Mouse (Mus musculus): ENCODE results near the gene Apex2. TPM values are rescaled to one million over a fixed set of nuclear protein-coding genes. Genes with fewer than 3 reads are reported as not detected.
A peak's percentile ranks its signal among the peaks of the same experiment; 100 is the strongest.
"Not testable (repeated sequence)": the region's sequence is repeated elsewhere in the genome, so short reads cannot be mapped to it uniquely, and the experiment has no call there.

The Apex2 gene
- polyA plus RNA-seq, 1 experiment from 2014 or later = 12.3 TPM

DNA sequence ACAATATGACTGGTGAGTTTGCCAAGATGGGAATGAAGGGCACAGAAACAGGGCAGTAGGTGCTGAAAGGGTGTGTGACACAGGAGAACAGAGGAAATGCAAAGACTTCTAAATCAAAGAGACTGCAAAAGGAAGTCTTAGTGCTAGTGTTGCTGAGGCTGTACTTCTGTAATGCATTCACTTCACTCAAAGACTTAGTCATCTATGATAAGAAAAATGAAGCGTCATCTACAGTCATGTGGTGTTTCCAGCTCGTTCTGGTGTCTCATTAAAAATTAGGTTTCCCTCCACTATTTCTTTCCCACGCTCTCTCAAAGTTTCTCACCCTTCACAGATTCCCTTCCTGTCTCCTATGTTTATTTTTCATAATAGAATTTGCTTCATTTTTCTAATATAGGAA is 35.6 kb downstream of the Apex2 start:
- POLR2A ChIA-PET = no interaction called here
- H3K27me3 ChIP-seq = peaks cover 51% of the 10 kb centered on the region
- in situ Hi-C loops (cut with MboI; ENCODE audit: low pct_unique_long_range_greater_than_20kb) = no loop called here
- no peak for DNase-seq (ENCODE audit: low read depth, low spot score)
- CTCF ChIA-PET = no interaction called here
- no peak for TF ChIP-seq CTCF (IDR thresholded peaks at IDR 0.05)
- ATAC-seq = no peak

DNA sequence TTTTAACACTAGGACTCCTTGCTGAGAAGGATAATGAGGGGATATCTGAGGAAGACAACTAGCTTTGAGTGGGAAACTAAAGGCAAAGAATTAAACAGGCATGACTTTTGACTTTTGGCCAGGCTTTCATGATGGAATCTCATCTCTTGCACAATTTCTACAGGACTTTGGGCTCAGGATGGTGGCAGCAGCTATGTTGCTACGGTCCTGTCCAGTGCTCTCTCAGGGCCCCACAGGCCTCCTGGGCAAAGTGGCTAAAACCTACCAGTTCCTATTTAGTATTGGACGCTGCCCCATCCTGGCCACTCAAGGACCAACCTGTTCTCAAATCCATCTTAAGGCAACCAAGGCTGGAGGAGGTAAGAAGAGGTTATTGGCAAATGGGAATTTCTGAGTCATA is 37.7 kb downstream of the Apex2 start:
- no peak for DNase-seq (ENCODE audit: low read depth, low spot score)
- in situ Hi-C loops (cut with MboI; ENCODE audit: low pct_unique_long_range_greater_than_20kb) = no loop called here
- ATAC-seq = no peak
- CTCF ChIA-PET = no interaction called here
- POLR2A ChIA-PET = no interaction called here
- H3K27me3 ChIP-seq = peaks cover 62% of the 10 kb centered on the region
- no peak for TF ChIP-seq CTCF (IDR thresholded peaks at IDR 0.05)

DNA sequence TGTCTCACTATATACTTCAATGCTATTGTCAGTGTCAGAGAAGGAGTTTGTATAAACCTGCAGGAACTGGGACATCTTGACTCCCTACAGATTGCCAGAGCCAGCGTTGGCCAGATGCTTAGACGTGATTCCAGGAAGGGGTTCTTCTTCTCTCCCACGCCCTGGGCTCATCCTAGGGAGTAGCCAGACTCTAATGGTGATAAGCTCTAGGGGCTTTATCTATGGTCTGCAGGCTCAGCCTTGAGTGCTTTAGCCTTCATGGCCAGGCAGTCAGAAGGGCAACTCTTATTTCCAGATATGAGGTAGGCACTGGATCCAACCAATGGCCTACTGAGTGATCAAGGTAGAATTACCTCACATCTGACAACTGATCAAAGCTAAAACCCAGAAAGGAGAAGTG is 40.0 kb downstream of the Apex2 start:
- no peak for TF ChIP-seq CTCF (IDR thresholded peaks at IDR 0.05)
- DNase-seq (ENCODE audit: low read depth, low spot score) (no peak), ATAC-seq (no peak)
- ChIA-PET CTCF (no interaction called here), POLR2A (no interaction called here)
- in situ Hi-C loops (cut with MboI; ENCODE audit: low pct_unique_long_range_greater_than_20kb) = no loop called here
- H3K27me3 ChIP-seq = peaks cover 49% of the 10 kb centered on the region

DNA sequence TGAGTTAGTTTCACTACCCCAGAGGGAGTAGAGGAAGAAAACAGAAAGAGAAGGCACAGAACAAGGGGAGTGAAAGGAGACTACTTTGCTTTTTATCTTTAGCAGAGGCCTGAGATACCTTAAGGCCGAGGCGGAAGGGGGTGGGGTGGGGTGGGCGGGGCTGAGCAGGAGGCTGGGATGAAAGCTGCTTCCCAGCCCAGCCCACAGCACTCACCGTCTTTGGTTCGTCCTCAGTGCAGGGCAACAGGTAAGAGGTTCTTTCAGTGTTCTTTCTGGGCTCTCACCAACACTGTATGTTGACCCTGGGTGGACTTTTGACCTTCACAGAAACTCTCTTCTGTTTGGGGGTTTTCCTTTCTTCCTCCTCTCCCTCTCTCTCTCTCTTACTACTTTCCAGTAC is 42.4 kb downstream of the Apex2 start, which contains the start of gene Alas2:
Alas2 (plus strand) TSS at position 137 of the 400 bp plus-strand sequence.
- ATAC-seq = no peak
- in situ Hi-C loops (cut with MboI; ENCODE audit: low pct_unique_long_range_greater_than_20kb) = no loop called here
- ChIA-PET CTCF (no interaction called here), POLR2A (no interaction called here)
- no peak for DNase-seq (ENCODE audit: low read depth, low spot score)
- no peak for TF ChIP-seq CTCF (IDR thresholded peaks at IDR 0.05)
- H3K27me3 ChIP-seq = peaks cover 29% of the 10 kb centered on the region

DNA sequence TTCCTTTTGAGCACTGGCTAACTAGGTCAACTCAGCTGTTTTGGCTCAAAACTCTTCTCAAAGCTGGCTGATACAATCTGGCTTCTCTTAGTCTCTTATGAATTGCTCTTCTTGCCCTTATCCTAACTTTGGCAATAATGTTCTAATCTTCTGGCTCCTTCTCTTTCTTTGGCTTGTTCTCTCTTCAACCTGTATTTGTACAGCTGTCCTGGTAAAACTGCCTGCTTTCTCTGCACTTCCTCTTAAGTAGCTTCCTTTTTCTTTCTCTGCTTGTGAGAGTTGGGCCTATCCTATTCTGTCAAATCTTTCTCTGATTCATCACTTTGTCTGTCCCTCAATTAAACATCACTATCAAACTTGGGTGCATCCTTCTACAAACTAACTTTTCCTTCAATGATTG is 48.0 kb downstream of the Apex2 start:
- ATAC-seq = no peak
- TF ChIP-seq CTCF (IDR thresholded peaks at IDR 0.05) = no peak
- peaks cover 26% of the 10 kb centered on the region for H3K27me3 ChIP-seq
- CTCF ChIA-PET = no interaction called here
- no peak for DNase-seq (ENCODE audit: low read depth, low spot score)
- in situ Hi-C loops (cut with MboI; ENCODE audit: low pct_unique_long_range_greater_than_20kb) = no loop called here
- POLR2A ChIA-PET = no interaction called here

DNA sequence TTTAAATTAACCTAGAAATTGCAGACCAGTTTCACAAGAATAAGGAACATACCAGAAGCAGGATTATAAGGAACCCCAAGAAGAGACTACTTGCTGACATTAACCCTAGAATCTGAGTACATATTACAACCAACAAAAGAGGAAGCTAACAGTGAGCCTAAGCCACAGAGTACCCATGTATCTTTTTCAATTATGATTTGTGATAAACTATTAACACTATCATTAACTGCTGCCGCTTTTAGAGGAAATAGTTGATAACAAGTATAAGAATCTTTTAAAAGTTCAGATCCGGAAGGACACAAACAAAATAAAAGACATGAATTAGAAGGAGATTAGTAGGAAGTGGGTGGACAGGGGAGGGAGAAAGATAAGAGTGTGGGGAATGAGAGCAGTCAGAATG is 49.6 kb downstream of the Apex2 start:
- TF ChIP-seq CTCF (IDR thresholded peaks at IDR 0.05) = no peak
- ChIA-PET CTCF (interaction anchor here (1.4 kb wide), 1 partner anchor 18 kb away, joined by 4 read pairs; no protein-coding TSS in a partner anchor), POLR2A (no interaction called here)
- in situ Hi-C loops (cut with MboI; ENCODE audit: low pct_unique_long_range_greater_than_20kb) = no loop called here
- DNase-seq (ENCODE audit: low read depth, low spot score) = no peak
- ATAC-seq = no peak
- peaks cover 23% of the 10 kb centered on the region for H3K27me3 ChIP-seq

DNA sequence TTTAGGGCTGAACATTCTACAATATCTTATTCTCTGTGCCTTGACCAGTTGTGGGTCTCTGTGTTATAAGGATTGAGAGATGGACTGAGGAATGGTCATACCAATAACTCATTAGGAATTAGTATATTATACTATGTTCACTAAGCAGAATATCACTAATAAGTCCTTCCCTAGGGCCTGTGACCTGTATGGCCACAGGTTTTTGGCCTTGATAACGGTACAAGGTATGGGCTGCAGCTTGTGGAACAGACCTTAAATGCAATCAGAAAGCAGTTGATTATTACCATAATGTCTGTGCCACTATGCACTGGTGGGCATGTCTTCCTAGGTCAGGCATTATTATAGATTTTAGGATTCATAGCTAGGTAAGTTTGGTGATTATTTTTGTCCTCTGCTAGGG is 73.2 kb downstream of the Apex2 start:
- ATAC-seq (no peak), DNase-seq (ENCODE audit: low read depth, low spot score) (no peak)
- CTCF ChIA-PET = no interaction called here
- no peak for TF ChIP-seq CTCF (IDR thresholded peaks at IDR 0.05)
- in situ Hi-C loops (cut with MboI; ENCODE audit: low pct_unique_long_range_greater_than_20kb) = loop anchor here (10.0 to 25.0 kb wide), 2 partner anchors 446 to 588 kb away; no protein-coding TSS in a partner anchor
- POLR2A ChIA-PET = no interaction called here
- peaks cover 19% of the 10 kb centered on the region for H3K27me3 ChIP-seq

DNA sequence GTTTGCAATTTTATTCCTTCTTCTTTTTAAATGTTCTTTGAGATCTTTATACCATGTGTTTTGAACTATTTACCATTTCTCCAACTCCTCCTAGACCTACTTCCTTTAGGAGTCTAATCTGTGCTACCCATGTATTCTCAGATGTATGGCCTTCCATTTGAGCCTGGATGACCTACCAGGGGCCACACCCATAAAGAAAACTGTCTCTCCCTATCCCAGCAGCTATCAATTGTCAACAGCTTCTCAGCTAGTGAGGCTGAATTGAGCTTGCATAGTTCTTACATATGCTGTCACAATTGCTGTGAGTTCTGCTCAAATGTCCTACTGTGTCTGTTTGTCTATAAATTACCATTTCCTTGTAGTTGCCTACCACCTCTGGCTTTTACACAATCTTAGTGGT is 73.7 kb downstream of the Apex2 start:
- DNase-seq (ENCODE audit: low read depth, low spot score) = no peak
- no peak for TF ChIP-seq CTCF (IDR thresholded peaks at IDR 0.05)
- POLR2A ChIA-PET = no interaction called here
- in situ Hi-C loops (cut with MboI; ENCODE audit: low pct_unique_long_range_greater_than_20kb) = loop anchor here (10.0 to 25.0 kb wide), 2 partner anchors 446 to 589 kb away; no protein-coding TSS in a partner anchor
- no peak for ATAC-seq
- CTCF ChIA-PET = no interaction called here
- peaks cover 19% of the 10 kb centered on the region for H3K27me3 ChIP-seq

DNA sequence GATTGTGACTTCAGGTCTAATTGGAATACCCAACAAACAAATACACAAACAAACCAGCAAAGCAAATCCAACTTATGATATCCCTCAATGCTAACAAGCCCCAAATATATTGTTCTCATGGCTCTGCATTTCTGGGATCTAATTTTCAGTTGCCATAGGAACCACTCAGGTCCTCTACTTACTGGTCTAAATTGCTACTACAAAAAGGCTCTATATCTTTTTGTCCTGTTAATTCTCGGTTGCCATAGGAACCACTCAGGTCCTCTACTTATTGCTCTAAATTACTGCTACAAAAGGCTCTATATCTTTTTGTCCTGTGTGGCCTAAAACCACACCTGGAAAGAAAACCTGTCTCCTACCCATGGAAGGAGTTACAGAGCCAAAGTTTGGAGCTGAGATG is 75.5 kb downstream of the Apex2 start:
- TF ChIP-seq CTCF (IDR thresholded peaks at IDR 0.05) = no peak
- in situ Hi-C loops (cut with MboI; ENCODE audit: low pct_unique_long_range_greater_than_20kb) = loop anchor here (10.0 to 25.0 kb wide), 2 partner anchors 448 to 591 kb away; no protein-coding TSS in a partner anchor
- POLR2A ChIA-PET = no interaction called here
- CTCF ChIA-PET = no interaction called here
- no peak for ATAC-seq
- no peak for DNase-seq (ENCODE audit: low read depth, low spot score)
- peaks cover 11% of the 10 kb centered on the region for H3K27me3 ChIP-seq

DNA sequence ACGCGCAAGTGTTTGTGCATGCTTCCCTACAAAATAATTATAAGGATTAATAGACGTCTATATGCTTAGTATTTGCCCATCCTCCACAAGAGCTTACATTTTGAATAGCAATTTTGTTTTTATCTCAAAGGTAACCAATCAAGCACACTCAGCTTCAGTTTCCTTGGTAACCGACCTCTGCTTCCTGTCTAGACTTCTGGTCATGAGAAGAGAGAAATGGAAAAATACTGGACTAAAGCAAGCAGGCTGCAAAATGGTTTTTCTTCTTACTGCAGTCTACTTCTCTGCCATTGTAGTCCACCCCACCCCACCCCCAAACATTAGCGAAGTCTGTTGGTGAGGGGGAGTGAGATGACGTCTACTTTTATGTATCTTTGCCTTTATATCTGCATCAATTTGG is 78.4 kb downstream of the Apex2 start:
- ChIA-PET POLR2A (no interaction called here), CTCF (interaction anchor here (0.6 kb wide), 1 partner anchor 133 kb away, joined by 3 read pairs; no protein-coding TSS in a partner anchor)
- in situ Hi-C loops (cut with MboI; ENCODE audit: low pct_unique_long_range_greater_than_20kb) = loop anchor here (10.0 to 25.0 kb wide), 2 partner anchors 451 to 594 kb away; no protein-coding TSS in a partner anchor
- H3K27me3 ChIP-seq = peaks cover 8% of the 10 kb centered on the region
- no peak for ATAC-seq
- DNase-seq (ENCODE audit: low read depth, low spot score) = no peak
- no peak for TF ChIP-seq CTCF (IDR thresholded peaks at IDR 0.05)

DNA sequence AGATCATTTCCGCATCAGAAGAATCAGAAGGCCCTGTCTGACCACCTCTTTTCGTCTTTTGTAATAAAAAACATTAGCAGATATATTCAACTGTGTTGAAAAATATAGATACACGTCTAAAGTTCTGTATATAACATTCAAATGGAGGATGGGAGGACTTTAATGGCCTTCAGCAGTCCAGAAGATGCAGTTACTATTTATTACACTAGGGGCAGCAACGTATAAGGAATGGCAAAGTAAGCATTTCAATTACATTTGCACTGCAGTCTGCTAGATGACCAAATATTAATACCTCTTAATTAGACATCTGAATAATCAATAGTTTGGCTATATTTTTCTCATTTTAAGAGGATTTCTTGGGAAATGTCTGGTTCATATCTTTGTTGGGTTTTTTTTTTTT is 79.0 kb downstream of the Apex2 start:
- peak; percentile 58 for TF ChIP-seq CTCF (IDR thresholded peaks at IDR 0.05)
- CTCF ChIA-PET = interaction anchor here (0.6 kb wide), 1 partner anchor 134 kb away, joined by 3 read pairs; no protein-coding TSS in a partner anchor
- ATAC-seq = no peak
- in situ Hi-C loops (cut with MboI; ENCODE audit: low pct_unique_long_range_greater_than_20kb) = loop anchor here (10.0 to 25.0 kb wide), 2 partner anchors 452 to 594 kb away; no protein-coding TSS in a partner anchor
- DNase-seq (ENCODE audit: low read depth, low spot score) = peak; percentile 7
- POLR2A ChIA-PET = interaction anchor here (0.6 kb wide), 1 partner anchor 460 kb away, joined by 6 read pairs; no protein-coding TSS in a partner anchor
- H3K27me3 ChIP-seq = peaks cover 6% of the 10 kb centered on the region

DNA sequence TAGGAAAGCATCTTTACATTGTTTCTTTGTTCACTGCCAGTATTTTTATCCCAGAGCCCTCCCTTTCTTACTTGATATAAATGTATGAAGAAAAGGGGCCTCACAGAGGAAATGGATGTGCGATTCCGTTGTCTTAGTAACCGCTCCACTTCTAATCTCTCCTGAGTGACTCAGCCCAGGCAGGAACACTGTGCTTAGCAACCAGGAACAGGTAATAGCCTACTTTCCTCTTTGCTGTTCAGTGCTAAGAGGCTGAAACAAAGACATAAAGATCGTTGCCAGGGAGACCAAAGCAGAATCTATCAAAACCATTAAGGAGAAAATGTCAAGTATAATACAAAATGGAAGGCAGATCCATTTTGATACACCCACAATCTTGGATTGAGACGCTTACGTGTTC is 81.0 kb downstream of the Apex2 start:
- ChIA-PET POLR2A (no interaction called here), CTCF (no interaction called here)
- no peak for TF ChIP-seq CTCF (IDR thresholded peaks at IDR 0.05)

DNA sequence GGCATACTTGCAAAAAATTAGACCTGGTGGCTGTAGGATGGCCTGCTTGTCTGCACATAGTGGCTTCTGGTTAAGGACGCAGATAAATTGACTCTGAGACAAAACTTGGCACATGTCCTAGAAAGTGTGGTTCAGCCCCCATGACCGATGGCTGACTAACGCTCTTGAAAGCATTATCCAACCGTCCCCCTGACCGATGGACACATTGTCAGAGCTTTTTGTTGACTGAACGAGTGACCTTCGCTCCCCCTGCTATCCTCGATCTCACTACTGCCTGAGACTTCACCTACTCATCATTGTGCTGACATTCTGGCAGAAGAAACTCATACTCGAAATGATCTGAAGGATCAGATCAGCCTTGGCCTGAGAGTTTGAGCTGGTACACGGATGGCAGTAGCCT is 101.9 kb downstream of the Apex2 start:
- DNase-seq (ENCODE audit: low read depth, low spot score); CTCF ChIA-PET: not testable (repeated sequence)

More for the DNA sequence above, 81.0 kb downstream of the Apex2 start:
- in situ Hi-C loops (cut with MboI; ENCODE audit: low pct_unique_long_range_greater_than_20kb) = loop anchor here (5.0 to 25.0 kb wide), 2 partner anchors 154 to 454 kb away; no protein-coding TSS in a partner anchor
- no peak for ATAC-seq
- H3K27me3 ChIP-seq = peaks cover 7% of the 10 kb centered on the region
- no peak for DNase-seq (ENCODE audit: low read depth, low spot score)

DNA sequence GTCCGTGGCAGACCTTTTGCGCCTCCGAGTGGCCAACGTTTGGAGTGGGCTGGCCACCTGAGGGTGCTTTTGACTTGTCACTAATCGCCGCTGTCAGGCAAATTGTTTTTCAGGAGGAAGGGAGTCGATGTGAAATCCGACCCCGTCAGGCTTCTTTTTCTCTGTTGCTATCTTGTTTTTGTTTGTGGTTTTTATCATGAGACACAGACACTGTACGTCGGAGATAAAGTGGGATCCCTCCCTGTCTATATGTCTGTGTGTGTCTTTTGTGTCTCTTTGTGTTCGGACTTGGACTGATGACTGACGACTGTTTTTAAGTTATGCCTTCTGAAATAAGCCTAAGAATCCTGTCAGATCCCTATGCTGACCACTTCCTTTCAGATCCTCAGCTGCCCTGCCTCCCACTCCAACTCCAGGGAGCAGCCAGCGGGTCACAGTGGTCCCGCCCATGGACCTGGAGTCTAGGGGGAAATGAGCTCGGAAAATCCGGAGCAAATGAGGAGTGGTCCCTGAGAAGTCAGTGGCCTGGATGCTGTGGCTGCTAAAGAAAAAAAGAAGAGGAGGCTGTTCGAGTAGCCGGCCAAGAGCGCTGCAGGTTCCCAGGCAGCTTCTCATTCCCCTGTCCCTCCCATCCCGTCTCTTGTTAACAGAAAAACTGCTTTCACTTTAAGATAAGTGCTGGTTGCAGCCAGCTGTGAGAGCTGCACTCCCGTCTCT is 103.2 kb downstream of the Apex2 start:
- in situ Hi-C loops (cut with MboI; ENCODE audit: low pct_unique_long_range_greater_than_20kb) = loop anchor here (10.0 kb wide), 1 partner anchor 1668 kb away; no protein-coding TSS in a partner anchor
- CTCF ChIA-PET; ATAC-seq; H3K27me3 ChIP-seq; DNase-seq (ENCODE audit: low read depth, low spot score); POLR2A ChIA-PET: not testable (repeated sequence)

More for the DNA sequence above, 101.9 kb downstream of the Apex2 start:
- ATAC-seq, POLR2A ChIA-PET, H3K27me3 ChIP-seq: not testable (repeated sequence)
- in situ Hi-C loops (cut with MboI; ENCODE audit: low pct_unique_long_range_greater_than_20kb) = loop anchor here (10.0 kb wide), 1 partner anchor 1667 kb away; no protein-coding TSS in a partner anchor
